Mouse (Mus musculus) adrenal gland, postnatal 10 days (tissue): Measurements from ENCODE around the gene Disc1. TPM values are rescaled to one million over a fixed set of nuclear protein-coding genes. Genes with fewer than 3 reads are reported as not detected.

ENCODE experiments used
- DNase-seq: peaks from one replicate; pipeline ENCODE4 v3.0.0; 2021; ENCODE audit warnings: mixed read lengths
- long read RNA-seq, 2 experiments: library from polyadenylated mRNA; stranded (forward); transcript quantifications; one replicate each; pipeline ENCODE4 v2.0.0; 2021
- total RNA-seq, 2 experiments: library from RNA; stranded (reverse); gene quantifications; 2 replicates each; pipeline ENCODE4 v1.2.3; 2021

Gene Disc1
- 1 to 10 TPM; 3.6 TPM for total RNA-seq
- long read RNA-seq, experiment 1, partial matches to known transcripts: 0 of 1 reads
- long read RNA-seq, experiment 1, other reads (novel, unspliced or antisense): 1 of 1 reads
- long read RNA-seq, experiment 2, partial matches to known transcripts: 0 of 1 reads
- long read RNA-seq, experiment 2, other reads (novel, unspliced or antisense): 1 of 1 reads

GRCm38 (mm10) chr8:125053505-125054435 lies at the start of gene Disc1:
Gene Disc1 (plus strand): TSS chr8:125054195.
- peak; percentile 61 for DNase-seq

DNA sequence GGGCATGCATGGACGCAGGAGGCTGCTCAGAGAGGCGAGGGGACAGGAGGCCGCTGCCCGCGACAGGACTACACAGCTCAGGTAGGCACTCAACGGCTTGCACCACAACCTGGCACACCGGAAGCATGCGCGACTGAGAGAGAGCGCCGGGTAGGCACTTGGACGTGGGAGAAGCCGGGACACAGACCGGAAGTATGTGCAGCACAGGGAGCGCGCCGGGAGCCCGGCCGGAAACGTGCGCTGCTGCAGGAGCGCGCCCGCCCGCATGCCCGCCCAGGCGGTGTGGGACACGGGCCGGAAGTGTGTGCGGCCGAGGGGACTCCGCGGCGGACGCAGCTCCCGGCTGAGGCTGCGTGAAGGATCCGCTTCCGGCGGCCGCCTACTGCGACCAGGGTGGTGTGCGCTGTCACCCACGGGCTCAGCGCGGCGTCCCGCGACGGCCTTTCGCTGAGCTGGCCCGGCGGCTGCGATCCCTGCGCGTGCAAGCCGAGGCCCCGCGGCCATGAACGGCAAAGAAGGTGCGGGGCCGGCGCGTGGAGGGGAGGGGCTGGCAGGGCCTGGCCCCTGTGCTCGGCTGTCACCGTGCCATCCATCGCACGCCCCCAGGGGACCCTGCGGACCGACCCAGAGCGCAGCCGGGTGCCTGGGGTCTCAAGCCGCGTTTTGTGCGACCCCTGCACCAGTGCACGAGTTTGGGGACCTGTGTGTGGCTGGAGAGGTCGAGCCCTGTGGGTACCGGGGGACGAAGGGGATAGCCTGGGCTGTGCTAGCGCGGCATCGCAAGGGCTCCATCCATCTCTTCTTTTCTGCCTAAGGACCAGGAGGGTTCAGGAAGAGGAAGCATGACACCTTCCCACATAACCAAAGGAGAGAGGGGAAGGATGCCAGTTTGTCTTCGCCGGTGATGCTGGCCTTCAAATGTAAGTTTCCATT lies 41.0 kb upstream of the Disc1 start, which contains the start of gene Tsnax:
Gene Tsnax, plus strand, starts transcription at position 303 of the 933 bp plus-strand sequence.
- peak; percentile 95 for DNase-seq

DNA sequence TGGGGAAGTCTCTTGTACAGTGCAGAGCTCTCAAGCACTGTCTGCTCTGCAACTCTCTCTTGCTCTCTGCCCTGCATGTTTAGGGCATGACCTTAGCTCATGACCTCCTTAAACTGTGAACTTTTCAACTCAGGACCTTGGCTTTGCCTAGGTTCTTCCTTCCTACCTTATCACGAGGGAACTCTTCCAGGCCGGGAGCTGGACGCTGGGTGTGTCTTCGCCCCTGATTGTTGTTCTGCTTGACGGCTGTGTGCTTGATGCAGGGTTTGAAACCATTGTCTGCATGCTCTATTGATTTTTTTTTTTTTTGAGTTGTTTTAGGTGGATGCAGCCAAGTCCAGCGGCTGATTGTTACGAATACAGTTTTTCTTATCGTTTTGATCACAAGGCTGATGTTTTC lies 29.9 kb upstream of the Disc1 start:
- no peak for DNase-seq

DNA sequence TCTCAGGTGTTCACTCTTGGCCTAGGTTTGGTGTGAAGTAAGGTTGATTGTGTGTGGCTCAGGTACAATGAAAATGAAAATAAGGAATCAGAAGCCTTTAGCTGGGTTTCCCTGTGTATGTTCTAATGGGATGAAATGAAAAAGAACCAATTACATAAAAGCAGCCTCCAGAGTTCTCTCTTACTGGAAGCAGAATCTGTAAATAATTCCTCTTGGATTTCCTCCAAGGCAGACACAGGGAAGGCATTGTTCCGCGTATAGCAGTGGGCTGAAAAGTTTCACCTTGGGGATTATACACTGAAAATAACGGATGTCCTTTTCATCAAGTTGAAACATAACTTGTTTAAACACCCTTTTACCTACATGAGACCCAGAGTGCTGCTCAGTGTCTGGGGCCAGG lies 26.8 kb upstream of the Disc1 start:
- no peak for DNase-seq

- no peak for DNase-seq
Observed at GRCm38 (mm10) chr8:125028841-125029240, 25.2 kb upstream of the Disc1 start.

GRCm38 (mm10) chr8:125031276-125031675 lies 22.7 kb upstream of the Disc1 start:
- DNase-seq: no peak

GRCm38 (mm10) chr8:125034669-125035068 lies 19.3 kb upstream of the Disc1 start:
- DNase-seq: peak; percentile 83

- peak; percentile 34 for DNase-seq
Observed at GRCm38 (mm10) chr8:125037081-125037480, 16.9 kb upstream of the Disc1 start.

GRCm38 (mm10) chr8:125038731-125039130 lies 15.3 kb upstream of the Disc1 start:
- DNase-seq: no peak

GRCm38 (mm10) chr8:125040587-125041375 lies 13.2 kb upstream of the Disc1 start:
- no peak for DNase-seq

DNA sequence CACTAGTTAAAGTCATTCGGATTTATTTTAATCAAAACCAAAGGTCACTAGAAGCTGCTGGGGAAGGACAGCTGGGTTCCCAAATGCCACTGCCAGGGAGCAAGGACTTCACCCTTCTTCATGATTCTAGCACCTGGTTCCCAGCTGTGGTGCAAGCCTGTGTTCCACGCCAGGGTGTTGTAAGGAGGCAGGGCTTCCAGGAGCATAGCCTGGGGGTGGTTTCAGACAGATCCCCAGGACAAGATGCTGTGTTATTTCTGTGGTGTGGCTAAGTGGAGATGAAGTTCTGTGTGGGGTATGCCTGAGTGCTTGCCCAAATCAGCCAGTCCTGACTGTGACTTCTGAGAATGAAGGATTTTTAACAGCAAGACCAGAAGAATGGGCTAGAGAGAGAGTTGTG lies 12.5 kb upstream of the Disc1 start:
- DNase-seq: peak; percentile 28

DNA sequence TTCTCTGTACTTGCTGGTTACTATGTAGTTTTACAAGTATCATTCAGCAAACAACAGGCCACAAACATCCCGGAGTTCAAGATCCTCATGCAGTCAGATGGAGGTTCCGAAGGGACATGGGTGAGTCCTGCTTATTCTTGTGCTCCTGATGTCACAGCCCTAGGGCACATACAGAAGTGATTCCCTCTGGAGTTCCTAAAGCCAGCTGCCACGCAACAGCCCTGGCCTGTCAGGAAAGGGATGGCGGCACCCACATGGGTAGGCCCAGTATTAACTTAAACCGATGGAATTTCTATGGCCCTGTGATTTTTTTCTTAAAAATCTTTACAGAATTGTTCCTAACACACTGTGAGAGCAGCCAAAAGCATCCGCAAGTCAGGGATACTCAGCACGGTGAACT lies 10.6 kb upstream of the Disc1 start:
- no peak for DNase-seq

- DNase-seq: peak; percentile 30
Observed at GRCm38 (mm10) chr8:125043935-125044334, 10.1 kb upstream of the Disc1 start.

GRCm38 (mm10) chr8:125045760-125046159 lies 8.2 kb upstream of the Disc1 start:
- DNase-seq: no peak

- DNase-seq: no peak
Observed at GRCm38 (mm10) chr8:125049051-125049750, 4.8 kb upstream of the Disc1 start.

DNA sequence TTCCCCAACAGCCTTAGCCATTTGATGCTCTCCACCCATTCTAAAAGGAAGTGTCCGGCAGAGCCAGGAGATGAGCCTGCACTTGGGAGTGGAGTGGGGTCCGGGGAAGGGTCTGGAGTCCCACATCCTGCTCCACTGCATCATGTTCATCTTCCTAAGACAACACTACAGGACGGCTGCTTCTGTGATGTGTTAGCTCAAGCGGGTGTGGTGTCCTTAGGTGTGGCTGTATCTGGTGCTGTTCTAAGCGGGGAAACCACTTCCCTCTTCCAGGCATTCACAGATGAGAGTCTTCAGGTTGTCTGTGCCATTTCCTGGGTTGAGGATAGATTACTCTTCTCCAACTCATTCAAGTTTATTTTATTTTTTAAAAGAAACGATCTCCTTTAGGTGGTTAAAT lies 4.2 kb upstream of the Disc1 start:
- no peak for DNase-seq

GRCm38 (mm10) chr8:125052026-125052425 lies 2.0 kb upstream of the Disc1 start:
- DNase-seq: peak; percentile 88

GRCm38 (mm10) chr8:125054436-125054810 lies 428 bp downstream of the Disc1 start:
- peak; percentile 73 for DNase-seq

DNA sequence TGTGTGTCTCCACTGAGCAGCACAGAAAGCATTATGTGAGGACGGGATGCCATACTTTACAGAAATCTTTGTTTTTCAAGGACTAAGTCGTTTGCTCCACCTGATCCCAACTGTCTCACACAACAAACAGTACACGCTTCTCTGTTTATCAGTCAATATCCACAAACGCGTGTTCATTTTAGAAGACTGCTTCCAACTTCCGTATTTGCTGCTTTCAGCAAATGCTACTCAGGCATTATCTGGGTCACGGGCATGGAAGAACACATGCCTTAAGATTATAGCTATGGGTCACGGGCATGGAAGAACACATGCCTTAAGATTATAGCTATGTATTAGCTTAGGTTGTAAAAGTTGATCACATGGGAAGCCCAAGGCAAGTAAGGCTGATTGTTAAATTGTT lies 6.9 kb downstream of the Disc1 start:
- no peak for DNase-seq

DNA sequence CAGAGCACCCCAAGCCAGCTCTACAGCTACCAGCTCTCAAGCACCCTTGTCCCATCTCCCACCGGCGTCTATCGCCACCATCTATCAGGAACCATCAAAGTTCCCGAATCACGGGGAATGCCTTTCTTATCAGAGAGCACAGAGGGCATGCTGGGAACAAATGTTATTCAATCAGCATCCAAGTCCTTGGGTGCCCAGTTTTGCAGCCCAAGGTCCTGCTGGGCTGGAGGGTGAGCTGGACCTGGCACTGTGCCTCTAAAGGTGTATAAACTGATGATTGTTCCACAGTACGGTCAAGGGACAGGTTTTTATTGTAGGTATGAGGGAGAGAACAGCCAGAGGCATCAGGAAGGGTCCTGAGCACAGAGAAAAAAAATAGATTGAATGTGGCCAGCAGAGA lies 11.6 kb downstream of the Disc1 start:
- peak; percentile 54 for DNase-seq
